Mouse (Mus musculus) bone marrow, adult 2 months (tissue): ENCODE measurements at regions not wholly inside any gene's neighbourhood (a gene's known extent, or its start where the extent isn't known, plus 50 kb on each side); places are given as distances from the start of the nearest gene placed in this dataset.

ENCODE experiments used
- H3K27ac ChIP-seq: fragments of 200-500 bp; 2 replicates; pipeline ENCODE4 v1.5.1; 2012; ENCODE audit warnings: low read depth, mild to moderate bottlenecking, control low read depth, inconsistent platforms, low read length; ENCODE audit not compliant: control insufficient read depth, poor library complexity, insufficient read depth
- H3K4me1 ChIP-seq: fragments of 200-500 bp; 2 replicates; pipeline ENCODE4 v1.6.1; 2011; ENCODE audit warnings: low read length; ENCODE audit not compliant: control insufficient read depth, insufficient read depth
- H3K4me3 ChIP-seq: fragments of 200-500 bp; replicated peaks from 2 replicates; pipeline ENCODE3; 2011; ENCODE audit warnings: mild to moderate bottlenecking, low read depth, low read length, control low read depth; ENCODE audit not compliant: control insufficient read depth
- CTCF ChIP-seq: fragments of 200-500 bp; IDR thresholded peaks from 2 replicates; pipeline ENCODE4 v1.5.1; 2011; ENCODE audit warnings: low read length, control low read depth; ENCODE audit not compliant: control insufficient read depth, insufficient read depth
- POLR2A ChIP-seq: fragments of 200-500 bp; IDR thresholded peaks from 2 replicates; pipeline ENCODE4 v1.6.1; 2011; ENCODE audit warnings: low read depth, mild to moderate bottlenecking, control low read depth, low read length, borderline replicate concordance; ENCODE audit not compliant: control insufficient read depth
- WGBS: fragments of 180-500 bp; shearing (Covaris S2); methylation state at CpG from one replicate; pipeline ENCODE4 v1.1.7; 2018; 5-methylcytosine and 5-hydroxymethylcytosine counted together

DNA sequence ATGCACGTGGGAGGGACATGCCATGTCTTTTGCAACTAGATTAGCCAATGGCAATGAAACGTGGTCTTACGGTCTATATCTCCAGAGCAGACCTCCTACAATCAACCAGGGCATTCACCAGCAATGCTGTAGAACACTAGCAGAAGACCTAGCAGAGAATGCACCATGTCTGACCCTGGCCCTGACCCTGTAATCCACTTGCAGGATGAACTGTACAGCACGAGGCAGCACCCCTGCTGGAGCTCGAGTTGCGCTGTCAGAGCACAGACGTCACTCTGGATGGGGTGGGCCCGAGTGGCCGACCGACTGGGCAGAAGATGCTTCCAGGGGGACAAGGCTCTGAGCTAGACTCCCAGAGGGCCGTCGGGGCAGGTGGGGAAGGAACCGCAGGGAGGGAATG, 110.4 kb upstream of the Klf14 start:
- WGBS = 84% methylated on average over 13 of the region's 13 CpGs
- H3K4me3 ChIP-seq = no peak overlapping the region
- no peak overlapping the region for H3K27ac ChIP-seq
- TF ChIP-seq POLR2A = no peak
- TF ChIP-seq CTCF = no peak
- no peaks in the 10 kb centered on the region; the same call in 1 of the 2 replicates for H3K4me1 ChIP-seq

- Histone ChIP-seq H3K4me3 (no peak overlapping the region), H3K4me1 (no peaks in the 10 kb centered on the region; the same call in 1 of the 2 replicates), H3K27ac (no peak overlapping the region)
- 90% methylated on average over 6 of the region's 6 CpGs for WGBS
- TF ChIP-seq CTCF = no peak
- no peak for TF ChIP-seq POLR2A
These were observed 111.7 kb upstream of the Klf14 start for GRCm38 (mm10) chr6:31070537-31070936.

DNA sequence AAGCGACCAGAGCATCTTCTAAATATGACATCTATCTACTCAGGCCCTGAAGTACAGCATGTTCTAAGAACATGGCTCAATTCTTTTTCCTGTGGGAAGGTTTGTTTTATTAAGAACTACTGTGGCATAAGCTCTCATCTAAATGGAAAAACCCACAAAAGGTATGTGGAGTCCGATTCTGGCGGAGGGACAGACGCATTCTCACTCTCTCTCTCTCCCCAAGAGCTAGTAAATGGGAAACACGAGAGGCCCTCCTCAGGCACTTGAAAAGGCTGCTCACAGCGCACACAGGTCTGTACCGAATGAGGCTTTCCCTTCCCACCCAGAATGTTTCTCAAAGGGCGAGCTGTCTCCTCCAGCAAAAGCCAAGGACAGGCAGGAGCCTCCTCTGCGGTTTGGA, 112.1 kb upstream of the Klf14 start:
- TF ChIP-seq CTCF (no peak), POLR2A (no peak)
- Histone ChIP-seq H3K4me1 (no peaks in the 10 kb centered on the region; the same call in 1 of the 2 replicates), H3K4me3 (no peak overlapping the region), H3K27ac (no peak overlapping the region)
- 89% methylated on average over 9 of the region's 9 CpGs for WGBS

DNA sequence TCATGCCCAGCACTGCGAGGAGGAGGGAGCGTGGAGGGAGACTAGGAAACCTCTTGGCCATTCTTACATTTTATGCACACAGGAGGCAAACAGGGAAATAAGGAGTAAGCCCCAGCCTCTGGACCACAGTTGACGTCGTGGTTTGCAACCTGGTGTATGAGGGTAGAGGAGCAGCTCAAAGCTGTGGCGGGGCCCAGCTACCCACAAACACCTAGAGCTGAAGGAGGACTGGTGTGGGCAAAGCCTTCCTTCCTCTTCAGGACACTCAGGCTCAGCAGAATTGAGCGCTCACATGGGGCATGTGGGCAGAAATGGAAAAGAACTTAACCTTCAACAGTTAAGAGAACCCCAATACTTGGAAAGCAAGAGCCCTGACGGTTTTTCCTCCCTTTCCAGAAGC, 113.2 kb upstream of the Klf14 start:
- Histone ChIP-seq H3K27ac (no peak overlapping the region), H3K4me3 (no peak overlapping the region), H3K4me1 (no peaks in the 10 kb centered on the region; the same call in 1 of the 2 replicates)
- 45% methylated on average over 7 of the region's 7 CpGs for whole genome bisulfite sequencing
- TF ChIP-seq CTCF = no peak
- no peak for TF ChIP-seq POLR2A

- no peak for TF ChIP-seq CTCF
- TF ChIP-seq POLR2A = no peak
- Histone ChIP-seq H3K27ac (no peak overlapping the region), H3K4me3 (no peak overlapping the region), H3K4me1 (no peaks in the 10 kb centered on the region; the same call in 1 of the 2 replicates)
- 26% methylated on average over 5 of the region's 5 CpGs for WGBS
These were observed 113.7 kb upstream of the Klf14 start for GRCm38 (mm10) chr6:31072559-31072958.

DNA sequence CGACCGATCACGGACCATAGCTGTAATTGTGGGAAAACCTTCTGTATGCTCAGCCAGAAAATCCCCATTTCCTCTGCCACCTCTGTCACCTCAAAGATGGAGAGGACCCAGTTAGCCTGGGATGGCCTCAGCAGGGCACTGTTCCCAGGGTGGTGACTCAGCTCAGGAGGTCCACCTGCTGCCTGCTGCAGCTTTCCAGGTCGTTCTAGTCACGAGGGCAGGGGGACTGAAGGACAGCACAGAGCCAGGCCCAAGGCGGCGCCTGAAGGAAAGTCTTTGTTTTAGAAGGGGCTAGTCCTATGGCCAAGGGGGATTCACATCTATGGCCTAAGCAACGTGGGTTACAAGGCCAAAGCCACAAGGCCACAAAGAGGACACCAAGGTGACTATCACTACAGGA, 114.5 kb upstream of the Klf14 start:
- H3K4me3 ChIP-seq = no peak overlapping the region
- 65% methylated on average over 8 of the region's 8 CpGs for WGBS
- H3K27ac ChIP-seq = no peak overlapping the region
- peaks cover 1% of the 10 kb centered on the region; the same call in 1 of the 2 replicates for H3K4me1 ChIP-seq
- no peak for TF ChIP-seq POLR2A
- TF ChIP-seq CTCF = no peak

DNA sequence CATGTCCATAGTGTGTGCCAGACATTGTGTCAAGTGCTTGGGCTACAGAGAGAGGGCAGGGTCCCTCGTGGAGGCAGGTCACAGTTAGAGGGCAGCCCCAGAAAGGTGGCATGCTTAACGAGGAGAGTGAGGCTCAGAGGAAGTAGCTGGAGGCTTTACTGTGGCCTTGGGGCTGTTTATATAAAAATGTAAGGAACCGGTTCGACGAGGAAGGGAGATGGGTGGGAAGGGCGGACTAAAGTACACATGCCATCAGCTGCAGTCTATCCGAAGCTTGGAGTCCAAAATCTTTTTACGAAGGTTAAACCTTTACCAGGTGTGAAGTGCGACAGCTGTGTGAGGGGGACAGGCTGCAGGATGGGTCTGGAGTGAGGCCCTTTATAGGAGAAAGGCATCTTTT, 115.5 kb upstream of the Klf14 start:
- WGBS = 82% methylated on average over 9 of the region's 9 CpGs
- peaks cover 2% of the 10 kb centered on the region; the same call in 1 of the 2 replicates for H3K4me1 ChIP-seq
- TF ChIP-seq CTCF (no peak), POLR2A (no peak)
- no peak overlapping the region for H3K27ac ChIP-seq
- H3K4me3 ChIP-seq = no peak overlapping the region

DNA sequence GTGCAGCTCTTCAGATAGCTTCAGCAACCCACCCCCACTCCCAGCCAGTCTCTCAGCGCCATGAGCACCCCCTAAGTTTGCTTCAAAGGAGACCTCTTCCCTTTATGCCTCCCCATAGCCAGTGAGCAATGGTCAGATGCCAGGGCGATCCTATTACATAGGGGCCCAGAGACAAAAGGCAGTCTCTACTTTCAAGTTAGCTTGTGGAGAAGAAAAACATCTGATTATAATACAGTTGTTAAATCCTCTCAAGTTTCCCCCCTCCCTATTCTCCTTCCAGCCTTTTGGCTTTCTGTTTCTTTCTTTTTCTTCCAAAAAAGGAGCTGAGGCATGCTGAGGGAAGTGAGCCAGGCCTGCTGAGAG, 116.3 kb upstream of the Klf14 start:
- Histone ChIP-seq H3K4me1 (peaks cover 3% of the 10 kb centered on the region; the same call in 1 of the 2 replicates), H3K27ac (no peak overlapping the region), H3K4me3 (no peak overlapping the region)
- no peak for TF ChIP-seq CTCF
- TF ChIP-seq POLR2A = no peak
- 87% methylated on average over 2 of the region's 2 CpGs for WGBS
